Mouse (Mus musculus): ENCODE data around the gene Mogs.

DNA sequence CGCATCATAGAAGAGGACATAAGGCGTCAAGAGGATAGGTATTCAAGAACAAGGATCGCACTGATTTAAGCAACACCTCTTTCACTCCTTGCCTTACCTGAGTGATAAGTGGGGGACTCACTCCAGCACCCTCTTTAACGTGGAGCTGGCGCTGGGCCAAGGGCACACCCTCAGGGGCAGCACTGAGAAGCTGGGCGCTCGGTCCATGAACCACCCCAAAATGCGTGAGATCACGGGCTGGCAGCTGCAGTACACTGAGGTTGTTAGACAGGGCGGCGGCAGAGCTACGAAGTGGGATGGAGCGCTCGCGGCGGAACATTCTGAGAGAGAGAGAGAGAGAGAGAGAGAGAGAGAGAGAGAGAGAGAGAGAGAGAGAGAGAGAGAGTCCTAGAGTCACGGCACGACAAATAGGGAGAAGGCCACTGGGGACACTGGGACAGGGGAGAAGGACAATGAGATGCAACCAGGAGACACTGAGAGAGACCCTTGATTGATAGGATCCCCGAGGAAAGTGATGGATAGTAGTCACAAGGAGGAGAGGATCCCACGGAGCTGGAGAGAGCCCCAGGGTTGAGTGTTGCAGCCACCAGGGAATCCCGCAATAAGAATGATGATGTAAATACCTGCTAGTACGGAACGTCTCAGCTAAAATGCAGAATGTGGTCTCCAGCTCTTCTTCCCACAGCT lies 40.4 kb downstream of the Mogs start:
- no peak for TF ChIP-seq CTCF (IDR thresholded peaks at IDR 0.05; ENCODE audit: low read depth)
- TF ChIP-seq EP300 (IDR thresholded peaks at IDR 0.05; ENCODE audit: low read depth): no peak

Measured in heart, postnatal 0 days (tissue).